Mouse (Mus musculus): ENCODE measurements around the gene Lamb2.
A peak's percentile ranks its signal among the peaks of the same experiment; 100 is the strongest.

Gene Lamb2

GRCm38 (mm10) chr9:108491286-108491580 is 11.7 kb downstream of the Lamb2 start:
- DNase-seq (ENCODE audit: low read depth, low spot score), result peak; percentile 46

GRCm38 (mm10) chr9:108492043-108492750 is 12.7 kb downstream of the Lamb2 start:
- peak; percentile 80 for DNase-seq (ENCODE audit: low read depth, low spot score)

GRCm38 (mm10) chr9:108493246-108493645 is 13.7 kb downstream of the Lamb2 start:
- no peak for DNase-seq (ENCODE audit: low read depth, low spot score)

- no peak for DNase-seq (ENCODE audit: low read depth, low spot score)
These were observed 14.8 kb downstream of the Lamb2 start for GRCm38 (mm10) chr9:108494146-108494825.

- DNase-seq (ENCODE audit: low read depth, low spot score), result no peak
These were observed 15.4 kb downstream of the Lamb2 start for GRCm38 (mm10) chr9:108494905-108495304.

- DNase-seq (ENCODE audit: low read depth, low spot score), result no peak
These were observed 19.7 kb downstream of the Lamb2 start for GRCm38 (mm10) chr9:108499231-108499630.

GRCm38 (mm10) chr9:108499943-108500342 is 20.4 kb downstream of the Lamb2 start:
- no peak for DNase-seq (ENCODE audit: low read depth, low spot score)

- no peak for DNase-seq (ENCODE audit: low read depth, low spot score)
These were observed 27.4 kb downstream of the Lamb2 start for GRCm38 (mm10) chr9:108506901-108507300.

- DNase-seq (ENCODE audit: low read depth, low spot score), result peak; percentile 99
These were observed 28.3 kb downstream of the Lamb2 start, which contains the start of gene Qars for GRCm38 (mm10) chr9:108507619-108508434. TSS of gene Qars (plus strand) at chr9:108507706.

GRCm38 (mm10) chr9:108508776-108509175 is 29.2 kb downstream of the Lamb2 start:
- no peak for DNase-seq (ENCODE audit: low read depth, low spot score)

- peak; percentile 96 for DNase-seq (ENCODE audit: low read depth, low spot score)
These were observed 37.1 kb downstream of the Lamb2 start, which contains the start of gene Qrich1 for GRCm38 (mm10) chr9:108516380-108517251. TSS of gene Qrich1 (plus strand) at chr9:108516806.

- DNase-seq (ENCODE audit: low read depth, low spot score), result peak; percentile 72
These were observed 37.9 kb downstream of the Lamb2 start for GRCm38 (mm10) chr9:108517253-108517930.

GRCm38 (mm10) chr9:108517931-108518332 is 38.4 kb downstream of the Lamb2 start:
- DNase-seq (ENCODE audit: low read depth, low spot score), result peak; percentile 77

GRCm38 (mm10) chr9:108521604-108522003 is 42.1 kb downstream of the Lamb2 start:
- peak; percentile 44 for DNase-seq (ENCODE audit: low read depth, low spot score)

- no peak for DNase-seq (ENCODE audit: low read depth, low spot score)
These were observed 43.8 kb downstream of the Lamb2 start for GRCm38 (mm10) chr9:108523341-108523740.

- DNase-seq (ENCODE audit: low read depth, low spot score), result no peak
These were observed 45.9 kb downstream of the Lamb2 start for GRCm38 (mm10) chr9:108525400-108525799.

GRCm38 (mm10) chr9:108530954-108531353 is 51.4 kb downstream of the Lamb2 start:
- DNase-seq (ENCODE audit: low read depth, low spot score), result no peak

GRCm38 (mm10) chr9:108531496-108531895 is 52.0 kb downstream of the Lamb2 start:
- DNase-seq (ENCODE audit: low read depth, low spot score), result no peak
